Mouse (Mus musculus) neural tube, embryonic 14.5 days (tissue): ENCODE data around the gene Tbc1d30. TPM values are rescaled to one million over a fixed set of nuclear protein-coding genes. Genes with fewer than 3 reads are reported as not detected.
"Not testable (repeated sequence)": the region's sequence is repeated elsewhere in the genome, so short reads cannot be mapped to it uniquely, and the experiment has no call there.

Source experiments
- ATAC-seq: fragments of 200-750 bp; cut with Nextera tagmentation; 2 replicates; pipeline ENCODE4 v1.8.0; 2017; ENCODE audit warnings: low read depth, mild to moderate bottlenecking, moderate TSS enrichment, moderate library complexity
- H3K27ac ChIP-seq: fragments of 300-500 bp; sonication (generic); 2 replicates; pipeline ENCODE4 v1.5.1; 2014; ENCODE audit warnings: low read depth, mild to moderate bottlenecking, control low read depth, low read length, moderate library complexity, mixed read lengths
- H3K27me3 ChIP-seq: fragments of 300-500 bp; sonication (generic); 2 replicates; pipeline ENCODE4 v1.6.1; 2014; ENCODE audit warnings: low read length; ENCODE audit not compliant: control insufficient read depth, insufficient read depth
- H3K36me3 ChIP-seq: fragments of 300-500 bp; sonication (generic); 2 replicates; pipeline ENCODE4 v1.6.1; 2014; ENCODE audit warnings: low read length, mixed read lengths; ENCODE audit not compliant: control insufficient read depth, insufficient read depth
- H3K4me1 ChIP-seq: fragments of 300-500 bp; sonication (generic); 2 replicates; pipeline ENCODE4 v1.6.1; 2014; ENCODE audit warnings: low read length; ENCODE audit not compliant: control insufficient read depth, insufficient read depth
- H3K4me2 ChIP-seq: fragments of 300-500 bp; sonication (generic); 2 replicates; pipeline ENCODE4 v1.6.1; 2014; ENCODE audit warnings: mild to moderate bottlenecking, low read depth, low read length, control low read depth
- H3K4me3 ChIP-seq: fragments of 300-500 bp; sonication (generic); 2 replicates; pipeline ENCODE4 v1.5.1; 2014; ENCODE audit warnings: low read depth, low read length, control low read depth, mixed read lengths
- H3K9ac ChIP-seq: fragments of 300-500 bp; sonication (generic); replicated peaks from 2 replicates; pipeline ENCODE4 v1.6.1; 2014; ENCODE audit warnings: low read depth, mild to moderate bottlenecking, control low read depth, low read length, mixed read lengths
- H3K9me3 ChIP-seq: fragments of 300-500 bp; sonication (generic); 2 replicates; pipeline ENCODE4 v1.6.1; 2016; ENCODE audit warnings: low read length; ENCODE audit not compliant: control insufficient read depth
- WGBS: fragments of 180-500 bp; shearing (Covaris S2); extraction: QIAGEN DNeasy Blood & Tissue Kit; methylation state at CpG from one replicate; pipeline ENCODE4 v1.1.7; 2014; 5-methylcytosine and 5-hydroxymethylcytosine counted together
- polyA plus RNA-seq: library from polyadenylated mRNA; unstranded; fragments of >200 nt; fragmentation: Nextera tagmentation; extraction: Ambion mirVana; gene quantifications from 2 replicates; pipeline ENCODE4 v1.2.1, GENCODE M21; 2014

Tbc1d30 gene
- polyA plus RNA-seq, 1 experiment from 2014 or later, result 31.4 TPM

DNA sequence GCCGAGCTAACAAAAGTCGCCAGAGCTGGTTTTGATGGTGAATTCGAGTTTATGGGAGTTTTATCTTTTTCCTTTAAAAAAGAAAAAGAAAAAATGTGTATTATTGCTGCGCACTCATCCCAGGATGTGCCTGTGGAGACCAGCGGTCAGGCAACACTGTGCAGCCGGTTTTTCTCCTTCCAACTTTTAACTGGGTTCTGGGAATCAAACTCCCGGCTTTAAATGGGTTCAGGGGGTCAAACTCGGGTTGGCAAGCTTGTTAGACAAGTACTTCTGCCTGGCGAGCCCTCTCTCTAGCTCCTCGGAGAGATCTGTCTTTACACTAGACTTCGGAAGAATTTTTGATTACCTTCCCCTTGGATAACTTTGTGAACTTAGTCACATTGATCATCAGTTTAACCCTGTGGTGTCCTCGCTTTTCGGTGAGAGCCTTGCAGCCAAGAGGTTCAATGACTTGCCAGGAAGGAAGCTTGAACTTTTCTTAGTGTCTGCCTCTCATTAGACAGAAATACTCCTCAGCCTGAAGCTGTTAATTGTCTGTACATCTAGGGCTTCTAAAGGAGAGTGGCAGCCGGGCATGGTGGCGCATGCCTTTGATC, 713 bp upstream of the Tbc1d30 start:
- no peak overlapping the region for H3K9ac ChIP-seq
- H3K27me3 ChIP-seq, result peaks cover 15% of the 10 kb centered on the region
- H3K36me3 ChIP-seq, result no peaks in the 10 kb centered on the region
- no peak overlapping the region for H3K27ac ChIP-seq
- peak overlapping the region; percentile 31; the same call in 1 of the 2 replicates for H3K4me3 ChIP-seq
- peaks cover 10% of the 10 kb centered on the region; the same call in 1 of the 2 replicates for H3K4me1 ChIP-seq
- WGBS, result 38% methylated on average over 15 of the region's 15 CpGs
- no peaks in the 10 kb centered on the region for H3K9me3 ChIP-seq
- ATAC-seq, result no peak
- H3K4me2 ChIP-seq, result peak overlapping the region; percentile 84

DNA sequence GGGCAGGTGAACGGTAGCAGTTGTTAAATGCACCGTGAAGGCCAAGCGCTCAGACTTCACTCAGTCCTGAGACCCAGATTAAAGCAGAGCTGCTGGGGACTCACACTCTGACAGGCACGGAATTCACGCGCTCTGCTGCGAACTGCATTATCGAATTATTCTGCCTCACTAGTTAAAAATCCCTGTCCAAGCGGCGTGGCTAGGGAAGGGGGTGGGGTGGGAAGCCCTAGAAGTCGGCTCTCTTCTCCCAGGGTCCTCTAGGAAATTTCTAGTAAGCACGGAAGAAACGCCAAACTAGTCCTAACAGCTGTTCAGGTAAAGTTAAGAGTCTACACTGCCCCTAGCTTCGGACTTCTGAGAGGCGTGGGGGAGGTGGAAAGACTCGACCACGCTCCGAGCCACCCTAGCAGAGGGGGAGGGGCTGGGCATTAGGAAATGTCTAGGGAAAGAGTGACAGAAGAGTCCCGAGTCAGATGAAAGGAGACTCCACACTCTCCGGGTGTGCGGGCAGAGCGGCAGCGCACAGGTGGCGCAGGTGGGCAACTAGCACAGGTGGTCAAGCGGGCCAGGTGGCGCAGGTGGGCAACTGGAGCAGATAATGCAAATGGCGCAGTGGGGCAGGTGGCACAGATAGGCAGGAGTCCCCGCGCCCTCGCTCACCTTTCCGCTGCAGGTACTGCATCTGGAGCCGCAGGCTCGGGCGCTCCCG, 567 bp downstream of the Tbc1d30 start:
- Histone ChIP-seq H3K4me2 (peak overlapping the region; percentile 84), H3K9me3 (no peaks in the 10 kb centered on the region), H3K4me1 (peaks cover 10% of the 10 kb centered on the region; the same call in 1 of the 2 replicates), H3K27ac (no peak overlapping the region), H3K4me3 (peak overlapping the region; percentile 31), H3K9ac (peak overlapping the region; percentile 17; the same call in 1 of the 2 replicates), H3K36me3 (no peaks in the 10 kb centered on the region), H3K27me3 (peaks cover 15% of the 10 kb centered on the region)
- WGBS, result under 1% methylated on average over 35 of the region's 35 CpGs
- peak; percentile 31; the same call in 1 of the 2 replicates for ATAC-seq

DNA sequence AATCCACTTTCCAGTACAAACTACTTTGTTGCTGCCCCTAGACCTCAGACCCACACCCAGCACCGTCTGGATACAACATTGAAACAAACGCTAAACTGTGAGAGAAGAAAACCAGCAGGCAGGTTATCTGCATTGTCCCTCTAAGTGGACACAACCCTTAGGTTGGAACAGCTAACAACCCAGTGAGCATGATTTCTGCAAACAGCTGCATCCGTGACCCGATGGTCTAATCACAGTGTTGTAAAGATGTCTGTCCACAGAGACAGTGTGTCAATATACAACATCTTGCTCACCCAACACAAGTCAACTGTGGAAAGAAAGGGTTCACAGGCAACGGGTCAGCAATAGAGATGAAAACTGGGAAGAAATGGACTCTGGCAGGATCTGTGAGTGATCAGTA, 1.8 kb downstream of the Tbc1d30 start:
- H3K9ac ChIP-seq, result no peak overlapping the region
- H3K9me3 ChIP-seq, result no peaks in the 10 kb centered on the region
- peaks cover 10% of the 10 kb centered on the region; the same call in 1 of the 2 replicates for H3K4me1 ChIP-seq
- no peak for ATAC-seq
- peaks cover 15% of the 10 kb centered on the region for H3K27me3 ChIP-seq
- no peak overlapping the region for H3K4me3 ChIP-seq
- H3K36me3 ChIP-seq, result no peaks in the 10 kb centered on the region
- no peak overlapping the region for H3K4me2 ChIP-seq
- H3K27ac ChIP-seq, result no peak overlapping the region
- 46% methylated on average over 5 of the region's 5 CpGs for WGBS

DNA sequence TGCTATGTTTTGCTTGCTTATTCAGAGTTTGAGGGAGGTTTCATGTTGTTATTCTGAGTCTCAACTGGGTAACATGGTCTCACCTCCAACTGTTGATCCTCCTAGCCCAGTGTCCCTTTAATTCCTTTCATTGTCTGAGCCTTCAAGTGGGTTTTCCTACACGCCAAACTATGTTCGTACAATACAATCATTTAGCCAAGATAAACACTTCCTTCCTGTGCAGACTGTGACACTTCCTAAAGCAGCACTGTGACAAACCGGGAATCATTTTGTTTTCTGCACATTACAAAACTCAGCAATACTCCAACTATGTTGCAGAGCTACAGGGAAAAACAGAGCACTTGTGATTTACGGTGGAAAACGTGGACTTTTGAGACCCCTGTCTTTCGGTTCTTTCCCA, 7.2 kb downstream of the Tbc1d30 start:
- Histone ChIP-seq H3K9me3 (no peaks in the 10 kb centered on the region), H3K27me3 (no peaks in the 10 kb centered on the region), H3K4me2 (no peak overlapping the region), H3K4me3 (no peak overlapping the region), H3K36me3 (no peaks in the 10 kb centered on the region), H3K27ac (no peak overlapping the region), H3K4me1 (peaks cover 8% of the 10 kb centered on the region; the same call in 1 of the 2 replicates), H3K9ac (no peak overlapping the region)
- ATAC-seq, result no peak
- 73% methylated on average over 6 of the region's 6 CpGs for WGBS

DNA sequence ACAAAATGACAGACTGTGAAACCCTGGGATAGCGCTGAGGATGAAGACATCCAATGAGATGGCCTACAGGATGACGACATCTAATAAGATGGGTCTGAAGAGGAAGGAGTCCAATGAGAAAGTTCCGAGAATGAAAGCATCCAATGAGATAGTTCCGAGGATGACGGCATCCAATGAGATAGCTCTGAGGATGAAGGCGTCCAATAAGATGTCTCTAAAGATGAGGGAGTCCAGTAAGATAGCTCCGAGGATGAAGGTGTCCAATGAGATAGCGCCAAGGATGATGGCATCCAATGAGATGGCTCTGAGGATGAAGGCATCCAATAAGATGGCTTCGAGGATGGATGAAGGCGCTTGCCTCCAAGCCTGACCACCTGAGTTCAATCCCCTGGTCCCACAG, 8.8 kb downstream of the Tbc1d30 start:
- Histone ChIP-seq H3K27me3 (no peaks in the 10 kb centered on the region), H3K9me3 (no peaks in the 10 kb centered on the region), H3K9ac (no peak overlapping the region), H3K4me2 (no peak overlapping the region), H3K36me3 (no peaks in the 10 kb centered on the region), H3K4me1 (peaks cover 8% of the 10 kb centered on the region; the same call in 1 of the 2 replicates), H3K4me3 (no peak overlapping the region), H3K27ac (no peak overlapping the region)
- 97% methylated on average over 10 of the region's 10 CpGs for WGBS
- no peak for ATAC-seq

DNA sequence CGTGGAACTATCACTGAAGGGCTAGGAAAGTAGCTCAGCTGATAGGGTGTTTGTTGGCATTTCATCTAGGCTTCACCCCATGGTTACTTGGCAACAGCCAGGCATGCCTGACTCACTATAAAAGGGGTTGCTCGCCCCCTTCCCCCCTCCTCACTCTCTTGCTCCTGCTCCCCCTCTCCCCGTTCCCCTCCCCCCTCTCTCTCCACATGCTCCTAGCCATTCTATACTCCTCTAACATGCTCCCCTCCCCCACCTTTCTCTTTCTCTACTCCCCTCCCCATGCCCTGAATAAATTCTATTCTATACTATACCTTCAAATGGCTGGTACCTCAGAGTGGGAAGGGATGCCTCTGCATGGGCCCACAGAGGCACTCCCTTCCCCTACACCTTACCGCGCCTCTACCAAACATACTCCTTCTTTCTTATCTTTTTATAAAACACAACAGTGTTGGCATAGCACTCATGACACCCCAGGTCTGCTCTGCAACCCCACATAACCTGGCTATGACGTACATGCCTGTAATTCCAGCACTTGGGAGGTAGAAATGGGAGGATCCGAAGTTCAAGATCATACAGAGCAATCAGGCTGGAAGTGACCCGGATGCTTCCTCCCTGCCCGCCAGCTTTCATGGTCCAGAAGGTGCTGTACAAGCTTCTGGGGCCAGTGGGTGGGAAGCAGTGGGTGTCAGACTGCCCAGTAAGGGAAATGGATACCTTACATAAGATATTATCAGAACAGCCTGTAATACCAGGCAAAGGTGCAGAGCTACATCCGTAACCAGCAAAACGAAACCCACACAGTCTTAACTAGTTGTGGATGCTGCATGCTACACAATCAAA, 10.1 kb downstream of the Tbc1d30 start:
- H3K9ac ChIP-seq, result no peak overlapping the region
- no peaks in the 10 kb centered on the region for H3K36me3 ChIP-seq
- H3K4me1 ChIP-seq, result peaks cover 8% of the 10 kb centered on the region; the same call in 1 of the 2 replicates
- no peak overlapping the region for H3K4me2 ChIP-seq
- H3K9me3 ChIP-seq, result no peaks in the 10 kb centered on the region
- no peaks in the 10 kb centered on the region for H3K27me3 ChIP-seq
- ATAC-seq, result peak; percentile 72
- no peak overlapping the region for H3K27ac ChIP-seq
- 56% methylated on average over 11 of the region's 11 CpGs for WGBS
- no peak overlapping the region for H3K4me3 ChIP-seq

DNA sequence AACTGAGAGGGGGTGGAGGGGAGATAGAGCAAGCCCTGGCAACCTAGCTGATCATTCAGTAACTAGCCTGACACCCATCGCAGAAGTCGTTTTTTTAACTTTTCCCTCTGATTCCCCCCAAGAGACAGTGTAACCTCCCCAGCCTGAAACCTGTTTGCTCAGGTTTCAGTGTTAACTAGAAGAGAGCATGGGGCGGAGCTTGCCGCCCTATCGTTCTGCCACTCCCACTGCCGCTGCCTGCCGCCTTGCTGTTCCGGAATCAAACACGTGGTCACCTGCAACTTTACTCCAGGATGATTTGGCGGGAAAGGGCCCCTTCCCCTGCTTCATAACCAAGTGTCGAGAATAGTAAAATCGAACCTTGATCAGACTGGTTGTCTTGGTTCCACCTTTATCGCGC, 14.5 kb downstream of the Tbc1d30 start:
- H3K9me3 ChIP-seq, H3K36me3 ChIP-seq, ATAC-seq, H3K27me3 ChIP-seq, H3K4me3 ChIP-seq, H3K4me1 ChIP-seq, H3K4me2 ChIP-seq, H3K27ac ChIP-seq, H3K9ac ChIP-seq: not testable (repeated sequence)
- WGBS, result 77% methylated on average over 14 of the region's 14 CpGs

DNA sequence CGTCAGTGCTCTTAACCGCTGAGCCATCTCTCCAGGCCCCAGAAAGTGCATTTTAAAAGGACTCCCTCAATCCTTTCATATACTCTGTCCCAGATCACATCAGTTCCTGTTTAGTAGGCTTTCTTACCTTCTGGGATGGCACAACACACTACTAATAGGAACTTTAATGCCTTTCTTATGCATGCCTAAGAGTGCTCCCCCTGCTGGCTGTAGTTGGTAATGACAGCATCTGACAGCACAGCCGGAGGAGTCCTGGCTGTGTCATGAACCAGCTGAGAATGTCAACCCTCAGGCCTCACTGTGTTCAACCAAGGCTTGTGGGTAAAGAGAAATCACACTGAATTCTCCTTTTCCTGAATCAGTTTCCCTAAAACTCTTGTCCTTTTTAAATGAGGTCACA, 16.5 kb downstream of the Tbc1d30 start:
- Histone ChIP-seq H3K4me2 (no peak overlapping the region), H3K9ac (no peak overlapping the region), H3K9me3 (no peaks in the 10 kb centered on the region), H3K4me1 (no peaks in the 10 kb centered on the region), H3K4me3 (no peak overlapping the region), H3K27me3 (no peaks in the 10 kb centered on the region), H3K27ac (no peak overlapping the region), H3K36me3 (no peaks in the 10 kb centered on the region)
- WGBS, result 78% methylated on average over 3 of the region's 3 CpGs
- ATAC-seq, result no peak

DNA sequence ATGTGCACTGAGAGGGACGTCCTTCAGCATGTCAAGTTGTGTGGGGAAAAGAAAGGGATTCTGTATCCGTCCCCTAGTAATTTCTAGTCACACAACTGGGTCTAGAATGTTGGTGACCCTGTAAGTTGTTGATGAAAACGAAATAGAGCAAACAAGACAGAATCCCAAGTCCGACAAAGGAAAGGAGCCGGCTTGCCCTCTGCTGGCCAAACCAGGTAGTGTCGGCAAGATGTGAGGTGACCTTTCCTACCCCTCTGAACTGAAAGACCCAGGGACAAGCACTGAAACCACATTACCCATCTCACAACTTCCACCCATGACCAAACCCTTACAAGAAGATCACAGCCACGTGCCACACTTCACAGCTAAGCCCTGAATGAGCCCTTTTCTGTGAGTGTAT, 20.1 kb downstream of the Tbc1d30 start:
- ATAC-seq, result no peak
- no peak overlapping the region for H3K27ac ChIP-seq

More for the DNA sequence above, 20.1 kb downstream of the Tbc1d30 start:
- Histone ChIP-seq H3K36me3 (no peaks in the 10 kb centered on the region), H3K9ac (no peak overlapping the region), H3K27me3 (no peaks in the 10 kb centered on the region), H3K4me2 (no peak overlapping the region), H3K4me3 (no peak overlapping the region), H3K9me3 (no peaks in the 10 kb centered on the region), H3K4me1 (no peaks in the 10 kb centered on the region)
- WGBS, result 11% methylated on average over 7 of the region's 7 CpGs
